Mouse (Mus musculus) embryonic stem cell, embryonic (primary cell): ENCODE measurements around the gene D630003M21Rik.

ENCODE experiments used
- CTCF ChIA-PET, 4 experiments: fragments of 300-600 bp in 2 of 4; fragments of 350-600 bp in 2 of 4; sonication (Branson Sonifier 250); formaldehyde crosslinking; loops; one replicate each; lab custom pipeline; 2022; ENCODE audit warnings: inconsistent platforms in 2 of 4; lab: Charles Lee
- POLR2A ChIA-PET, 4 experiments: fragments of 300-600 bp in 2 of 4; fragments of 350-600 bp in 2 of 4; sonication (Branson Sonifier 250); formaldehyde crosslinking; loops; one replicate each; lab custom pipeline; 2022; ENCODE audit warnings: antibody characterized with exemption in 4 of 4, inconsistent platforms in 1 of 4; lab: Charles Lee

The D630003M21Rik gene

DNA sequence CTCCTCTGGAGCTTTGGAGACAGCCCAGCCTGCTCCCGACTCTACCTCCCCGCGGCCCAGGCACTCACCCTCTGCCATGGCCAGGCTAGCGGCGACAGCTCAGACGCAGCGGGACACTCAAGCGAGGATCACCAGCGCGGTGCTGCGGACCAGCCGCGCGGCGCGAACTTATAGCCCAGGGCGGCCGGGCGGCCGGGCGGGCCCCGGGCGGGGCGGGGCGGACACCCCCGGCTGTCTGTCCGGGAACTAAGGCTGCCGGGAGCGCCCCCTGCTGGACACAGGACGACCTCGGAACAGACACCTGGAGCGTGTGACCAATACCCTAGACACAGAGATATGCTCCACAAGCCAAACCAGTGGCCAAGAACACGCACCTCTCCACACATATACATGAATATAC, 82.8 kb downstream of the D630003M21Rik start, which contains the start of gene Tgm2:
Gene Tgm2, minus strand, starts transcription at position 214 of the 400 bp plus-strand sequence.
- POLR2A ChIA-PET: interaction anchor here in 1 of 4 experiments (0.5 kb wide), 1 partner anchor 201 kb away, joined by 4 read pairs; no protein-coding TSS in a partner anchor

DNA sequence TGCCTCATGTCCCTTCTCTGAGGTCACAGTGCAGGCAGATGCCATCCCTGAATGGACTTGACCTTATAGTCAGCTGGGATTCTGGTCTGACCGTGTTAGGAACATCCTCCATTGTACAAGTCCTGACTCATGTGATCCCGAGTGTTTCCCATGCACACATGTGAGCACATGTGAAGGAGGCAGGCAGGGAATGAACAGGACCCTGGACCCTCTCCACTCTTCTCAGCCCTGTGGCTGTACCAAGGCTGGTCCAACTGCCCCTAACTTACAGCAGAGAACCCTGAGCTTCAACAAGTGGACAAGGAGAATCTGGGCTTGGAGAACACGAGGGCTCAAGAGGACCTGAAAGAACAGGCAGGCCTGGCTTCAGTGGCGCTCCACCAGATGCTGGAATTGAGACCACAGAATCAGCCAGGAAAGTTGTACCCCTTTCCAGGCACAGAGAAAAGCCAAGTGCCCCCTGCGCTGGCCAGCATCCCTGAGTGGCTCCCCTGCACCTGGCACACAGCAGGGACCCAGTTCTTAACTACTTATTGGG, 83.4 kb downstream of the D630003M21Rik start:
- ChIA-PET POLR2A (interaction anchor here in 1 of 4 experiments (0.8 kb wide), 1 partner anchor 8 kb away, joined by 3 read pairs; no protein-coding TSS in a partner anchor), CTCF (interaction anchor here in 3 of 4 experiments (0.6 to 1.2 kb wide), 14 partner anchors 9 to 139 kb away, joined by 3 to 8 read pairs (median 3); no protein-coding TSS in a partner anchor)

More for the DNA sequence above, 82.8 kb downstream of the D630003M21Rik start, which contains the start of gene Tgm2:
- CTCF ChIA-PET: interaction anchor here in 3 of 4 experiments (0.6 to 1.2 kb wide), 15 partner anchors 8 to 139 kb away, joined by 3 to 8 read pairs (median 3); no protein-coding TSS in a partner anchor

DNA sequence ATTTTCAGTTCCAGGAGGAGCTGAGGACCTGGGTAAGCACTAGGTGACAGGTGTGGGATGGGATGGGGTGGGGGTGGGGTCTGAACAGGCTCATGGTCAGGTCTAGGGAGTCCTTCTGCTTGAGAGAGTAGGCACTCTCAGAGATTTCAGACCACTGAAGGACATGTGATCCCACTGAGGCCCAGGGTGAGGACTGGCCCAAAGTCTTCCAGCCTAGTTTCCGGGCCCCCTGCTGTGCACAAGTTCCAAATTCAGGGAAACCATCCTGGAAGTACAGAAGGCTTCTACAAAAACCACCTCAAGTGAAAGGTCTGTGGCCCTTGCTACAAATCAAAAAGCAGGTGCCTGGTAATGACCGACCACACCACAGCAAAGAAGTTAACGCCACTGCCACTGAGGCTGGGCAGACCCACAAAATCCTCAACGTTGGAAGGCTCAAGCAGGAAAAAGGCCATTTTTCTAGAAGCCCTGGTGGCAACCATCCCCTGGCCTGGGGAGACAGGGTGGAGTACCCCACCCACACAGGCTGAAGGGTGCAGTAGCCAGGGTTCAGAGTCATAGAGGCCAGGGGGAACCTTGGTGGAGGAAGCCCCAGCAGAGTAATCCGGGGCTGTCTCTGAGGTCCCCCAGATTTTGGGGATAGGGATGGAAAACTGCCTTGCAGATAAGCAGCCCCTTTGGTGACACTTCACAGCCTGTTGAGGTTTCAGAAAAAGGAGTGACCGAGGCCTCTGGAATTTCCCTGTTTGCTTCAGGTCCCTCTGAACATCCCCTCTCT, 84.1 kb downstream of the D630003M21Rik start:
- ChIA-PET POLR2A (interaction anchor here in 3 of 4 experiments (0.5 to 2.0 kb wide), 7 partner anchors 8 to 1226 kb away, joined by 3 to 8 read pairs (median 4); no protein-coding TSS in a partner anchor), CTCF (interaction anchor here in 2 of 4 experiments (0.6 to 1.2 kb wide), 5 partner anchors 10 to 522 kb away, joined by 3 to 8 read pairs (median 3); no protein-coding TSS in a partner anchor)

DNA sequence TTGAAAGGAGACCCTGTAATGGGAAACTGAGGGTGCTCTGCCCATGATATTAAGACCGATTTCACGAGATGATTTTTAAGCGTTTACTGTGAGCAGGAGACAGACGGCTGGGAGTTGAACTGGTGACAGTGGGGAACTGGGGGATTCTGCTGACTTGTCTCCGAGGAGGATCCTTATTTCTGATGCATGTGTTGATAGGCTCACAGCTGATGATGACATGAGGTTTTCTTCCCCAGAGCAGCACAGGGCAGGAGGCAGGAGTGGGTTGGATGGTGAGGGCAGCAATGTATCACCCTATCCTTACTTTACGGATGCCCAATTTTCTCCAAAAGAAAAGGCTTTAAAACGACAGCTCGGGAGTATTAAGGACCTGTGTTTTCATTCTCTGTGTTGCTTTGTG, 84.8 kb downstream of the D630003M21Rik start:
- ChIA-PET CTCF (interaction anchor here in 1 of 4 experiments (0.6 to 0.7 kb wide), 2 partner anchors 9 to 523 kb away, joined by 3 to 5 read pairs; no protein-coding TSS in a partner anchor), POLR2A (interaction anchor here in 2 of 4 experiments (1.1 to 2.0 kb wide), 5 partner anchors 8 to 44 kb away, joined by 3 to 8 read pairs (median 5); no protein-coding TSS in a partner anchor)

DNA sequence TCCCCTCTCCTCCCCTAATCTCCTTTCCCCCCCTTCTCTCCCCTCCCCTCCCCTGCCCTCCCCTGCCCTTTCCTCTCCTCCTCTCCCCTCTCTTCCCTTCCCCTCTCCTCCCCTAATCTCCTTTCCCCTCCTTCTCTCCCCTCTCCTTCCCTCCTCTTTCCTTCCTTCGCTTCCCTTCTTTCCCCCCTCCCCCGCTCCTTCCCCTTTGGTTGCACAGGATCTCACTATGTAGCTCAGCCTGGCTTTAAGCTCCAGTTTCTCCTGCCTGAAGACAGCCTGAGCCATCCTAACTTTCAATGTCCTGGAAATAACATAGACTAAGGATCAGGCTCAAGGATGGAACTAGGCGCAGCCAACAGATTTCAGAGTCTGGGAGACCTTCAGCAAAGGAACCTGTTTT, 85.2 kb downstream of the D630003M21Rik start:
- ChIA-PET CTCF (no interaction called here), POLR2A (interaction anchor here in 2 of 4 experiments (1.1 to 2.1 kb wide), 6 partner anchors 9 to 44 kb away, joined by 3 to 10 read pairs (median 6); no protein-coding TSS in a partner anchor)

DNA sequence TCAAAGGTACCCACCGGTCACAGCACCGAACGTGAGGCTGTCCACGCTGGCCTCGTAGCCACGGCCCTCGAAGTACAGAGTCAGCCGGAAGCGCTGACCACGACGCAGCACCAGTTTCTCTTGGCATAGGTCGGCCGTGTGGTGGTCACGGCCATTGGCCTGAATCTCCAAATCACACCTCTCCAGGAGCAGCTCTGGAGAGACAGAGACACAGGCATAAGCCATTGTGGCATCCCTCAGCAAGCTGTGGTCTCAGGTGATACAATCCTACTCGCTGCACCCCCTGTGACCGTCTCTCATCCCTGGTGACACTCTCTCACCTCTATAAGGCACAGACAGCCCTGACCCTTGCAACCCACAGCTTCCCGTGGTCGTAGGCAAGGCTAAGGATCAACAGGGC, 86.0 kb downstream of the D630003M21Rik start:
- CTCF ChIA-PET: interaction anchor here in 1 of 4 experiments (1.4 kb wide), 1 partner anchor 52 kb away, joined by 3 read pairs; no protein-coding TSS in a partner anchor
- POLR2A ChIA-PET: interaction anchor here in 2 of 4 experiments (1.1 to 2.1 kb wide), 5 partner anchors 10 to 38 kb away, joined by 3 to 10 read pairs (median 4); no protein-coding TSS in a partner anchor

DNA sequence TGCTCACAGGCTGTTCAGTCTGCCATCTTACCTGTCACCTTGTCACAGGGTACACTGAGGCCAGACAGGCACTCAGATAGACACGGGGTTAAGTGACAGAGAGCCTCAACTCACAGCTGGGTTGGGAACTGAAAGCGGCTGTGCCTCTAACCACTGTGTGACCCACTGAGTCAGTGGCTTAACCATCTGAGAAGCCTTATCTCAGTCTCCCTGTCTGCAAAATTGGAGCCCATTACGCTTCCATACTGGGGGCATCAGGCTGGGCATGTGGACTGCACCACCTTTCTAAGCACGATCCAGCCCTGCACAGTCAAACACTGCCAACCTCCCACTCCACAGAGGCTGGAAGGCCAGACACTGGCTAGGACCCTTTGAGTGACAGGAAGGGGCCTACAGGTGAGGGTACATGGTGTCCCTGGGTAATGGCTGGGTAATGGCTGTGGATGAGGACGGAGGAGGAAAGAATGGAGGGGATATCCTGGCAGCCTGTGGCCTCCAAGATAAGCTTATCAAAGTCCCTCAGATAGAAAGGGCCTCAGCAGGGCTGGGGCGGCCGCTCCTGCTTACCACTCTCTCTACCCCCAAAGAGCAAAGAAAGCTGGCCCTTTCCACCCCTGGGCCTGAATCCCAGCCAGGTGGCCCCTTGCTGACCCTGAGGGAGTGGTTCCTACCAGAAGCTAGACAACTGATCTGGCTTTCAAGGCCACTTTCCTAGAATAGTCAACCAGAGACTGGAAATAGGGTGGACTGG, 87.2 kb downstream of the D630003M21Rik start:
- ChIA-PET POLR2A (interaction anchor here in 1 of 4 experiments (0.5 to 2.1 kb wide), 5 partner anchors 11 to 188 kb away, joined by 3 to 10 read pairs (median 5); no protein-coding TSS in a partner anchor), CTCF (interaction anchor here in 2 of 4 experiments (0.5 to 1.4 kb wide), 2 partner anchors 41 to 53 kb away, joined by 3 read pairs; no protein-coding TSS in a partner anchor)

DNA sequence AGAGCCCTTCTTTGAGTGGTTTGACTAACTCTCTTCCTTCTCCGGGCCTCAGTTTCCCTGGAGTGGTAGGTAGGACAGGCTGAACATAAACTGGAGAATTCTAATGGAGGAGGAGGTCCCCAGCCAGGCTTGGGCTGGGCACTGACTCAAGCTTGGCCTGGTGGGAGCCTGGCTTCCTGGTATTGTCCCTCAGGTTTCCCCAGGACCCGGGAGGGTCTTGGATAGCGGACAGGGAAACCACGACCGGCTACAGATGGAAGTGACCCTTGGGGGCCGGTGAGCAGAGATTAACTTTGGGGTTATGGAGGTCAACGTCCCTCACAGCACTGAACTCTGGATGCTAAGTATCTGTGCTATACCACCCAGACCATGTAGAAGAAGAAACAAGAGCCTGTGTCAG, 87.8 kb downstream of the D630003M21Rik start:
- CTCF ChIA-PET: no interaction called here
- POLR2A ChIA-PET: no interaction called here

DNA sequence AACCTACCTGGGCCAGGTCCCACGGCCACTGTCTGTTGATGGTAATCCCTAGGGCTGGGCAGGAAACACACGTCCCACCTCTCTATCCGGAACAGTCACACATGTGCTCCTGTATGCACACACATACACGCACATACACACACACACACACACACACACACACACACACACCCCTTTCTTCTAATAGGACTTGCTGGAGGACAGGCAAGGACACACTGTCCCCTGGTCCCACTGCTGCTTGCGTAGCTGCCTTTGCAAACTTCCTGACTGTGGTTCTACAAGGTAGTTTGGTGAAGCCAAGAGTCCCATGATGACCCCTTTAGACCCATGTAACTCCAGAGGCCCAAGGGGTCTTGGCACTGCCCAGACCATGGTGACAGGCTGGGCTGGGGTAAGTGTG, 88.4 kb downstream of the D630003M21Rik start:
- ChIA-PET POLR2A (no interaction called here), CTCF (no interaction called here)

DNA sequence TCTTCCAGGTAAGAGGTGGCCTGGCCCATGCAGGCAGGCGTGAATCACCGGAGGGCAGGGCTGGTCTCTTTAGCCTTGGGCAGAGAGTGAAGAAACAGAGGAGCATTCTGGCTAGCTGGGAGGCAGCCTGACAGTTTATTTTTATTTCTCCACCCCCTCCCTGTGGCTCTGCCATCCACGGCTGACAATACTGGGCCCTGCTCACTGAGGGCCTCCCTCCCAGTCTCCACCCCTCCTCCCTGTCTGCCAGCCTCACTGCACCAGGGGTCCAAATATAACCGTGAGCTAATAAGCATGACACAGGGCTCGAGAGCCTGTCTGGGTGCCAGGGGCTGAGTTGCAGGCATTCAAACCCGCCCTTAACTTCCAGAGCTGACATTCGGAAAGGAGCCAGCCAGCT, 89.4 kb downstream of the D630003M21Rik start:
- CTCF ChIA-PET: interaction anchor here in 2 of 4 experiments (0.6 kb wide), 2 partner anchors 145 to 284 kb away, joined by 3 to 10 read pairs; no protein-coding TSS in a partner anchor

DNA sequence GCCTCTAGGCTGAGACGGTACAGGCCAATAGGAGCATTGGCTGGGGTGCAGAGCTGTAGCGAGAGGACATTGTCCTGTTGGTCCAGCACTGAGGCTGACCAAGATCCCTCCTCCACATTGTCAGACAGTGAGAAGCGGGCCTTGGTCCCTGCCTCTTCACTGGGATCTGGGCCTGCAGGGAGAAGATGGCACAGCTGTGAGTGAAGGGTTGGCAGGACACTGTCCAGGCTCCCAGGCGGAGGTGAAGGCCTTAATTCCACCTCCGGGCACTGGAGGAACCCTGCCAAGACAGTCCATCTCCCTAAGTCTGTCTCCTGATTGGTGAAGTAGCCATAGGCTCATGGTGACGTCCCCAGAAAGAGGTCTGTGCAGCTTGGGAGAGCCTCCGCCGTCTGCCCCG, 90.2 kb downstream of the D630003M21Rik start:
- CTCF ChIA-PET: no interaction called here
- POLR2A ChIA-PET: no interaction called here

More for the DNA sequence above, 89.4 kb downstream of the D630003M21Rik start:
- POLR2A ChIA-PET: interaction anchor here in 1 of 4 experiments (0.9 kb wide), 1 partner anchor 56 kb away, joined by 3 read pairs; no protein-coding TSS in a partner anchor

DNA sequence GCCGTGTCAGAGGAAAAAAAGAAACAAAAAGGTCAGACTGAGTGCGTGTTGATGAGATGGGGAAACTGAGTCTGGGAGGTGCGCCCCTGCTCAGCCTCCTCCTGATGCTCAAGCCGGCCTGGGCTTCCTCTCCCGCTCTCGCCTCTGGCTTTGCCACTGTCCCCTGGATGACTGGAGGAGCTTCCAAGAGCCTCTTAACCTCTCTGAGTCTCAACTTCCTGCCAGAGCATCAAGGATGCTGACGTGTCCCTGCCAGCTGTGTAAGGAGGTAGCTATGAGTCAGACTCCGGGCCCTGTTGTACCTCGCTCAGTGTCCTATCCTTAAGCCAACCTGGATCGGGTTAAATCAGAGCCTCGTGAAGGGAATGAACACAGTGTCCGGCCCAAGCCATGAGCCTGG, 91.3 kb downstream of the D630003M21Rik start:
- ChIA-PET CTCF (interaction anchor here in 1 of 4 experiments (0.6 kb wide), 1 partner anchor 210 kb away, joined by 3 read pairs; no protein-coding TSS in a partner anchor), POLR2A (interaction anchor here in 1 of 4 experiments (3.5 kb wide), 1 partner anchor 15 kb away, joined by 20 read pairs; no protein-coding TSS in a partner anchor)

DNA sequence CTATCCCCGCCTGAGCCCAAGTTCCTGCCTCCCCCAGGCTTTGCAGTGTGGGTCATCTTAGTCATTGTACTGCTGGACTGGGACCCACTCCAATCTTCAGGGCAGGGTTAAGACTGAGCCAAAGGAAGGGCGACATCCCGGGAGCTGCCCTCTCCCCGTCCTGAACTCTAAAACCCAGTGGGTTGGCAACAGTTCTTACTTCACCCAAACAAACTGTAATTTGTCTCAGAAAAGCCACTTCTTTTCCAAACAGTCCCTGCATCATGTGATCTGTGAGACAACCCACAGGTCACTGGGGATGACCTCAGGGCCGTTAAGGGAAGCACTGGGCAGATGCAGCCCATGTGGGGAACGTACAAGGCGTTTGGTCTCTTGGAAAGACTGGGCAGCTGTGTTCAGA, 92.8 kb downstream of the D630003M21Rik start:
- POLR2A ChIA-PET: interaction anchor here in 3 of 4 experiments (0.7 to 3.5 kb wide), 4 partner anchors 17 to 212 kb away, joined by 3 to 20 read pairs (median 3); no protein-coding TSS in a partner anchor
- CTCF ChIA-PET: interaction anchor here in 3 of 4 experiments (0.6 to 0.9 kb wide), 3 partner anchors 10 to 158 kb away, joined by 3 to 4 read pairs (median 3); partner anchors contain the start of gene Tgm2 (in 1 of the 3)

DNA sequence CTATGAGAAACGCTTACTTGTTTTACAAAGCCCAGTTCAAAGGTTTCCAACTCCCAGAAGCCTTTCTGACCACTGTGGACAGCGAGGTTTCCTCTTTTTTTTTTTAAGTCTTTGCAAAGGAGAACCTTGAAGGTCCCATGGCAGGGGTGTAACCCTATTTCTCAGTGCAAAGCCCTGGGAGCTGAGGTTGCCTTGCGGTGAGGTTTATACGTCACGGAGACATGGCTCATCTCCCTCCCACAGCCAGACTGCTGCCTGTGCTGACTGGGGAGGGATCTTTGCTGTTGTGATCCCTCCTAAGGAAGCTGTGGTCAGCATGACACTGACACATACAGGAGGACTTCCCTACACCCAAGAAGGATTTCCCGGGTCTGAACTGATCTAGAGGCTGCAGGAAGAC, 96.0 kb downstream of the D630003M21Rik start:
- ChIA-PET CTCF (interaction anchor here in 2 of 4 experiments (0.6 to 0.7 kb wide), 2 partner anchors 46 to 187 kb away, joined by 4 read pairs; no protein-coding TSS in a partner anchor), POLR2A (interaction anchor here in 2 of 4 experiments (1.0 to 1.8 kb wide), 3 partner anchors 20 to 23 kb away, joined by 3 to 6 read pairs (median 4); no protein-coding TSS in a partner anchor)
